Mouse (Mus musculus): ENCODE data around the gene Txnrd1. TPM values are rescaled to one million over a fixed set of nuclear protein-coding genes. Genes with fewer than 3 reads are reported as not detected.

Txnrd1 gene
- polyA plus RNA-seq, 1 experiment from 2014 or later, result 79.4 TPM

- Histone ChIP-seq H3K27ac (ENCODE audit: low read length) (no peak overlapping the region), H3K36me3 (ENCODE audit: control insufficient read depth, insufficient read depth, low read length) (no peaks in the 10 kb centered on the region), H3K4me2 (ENCODE audit: low read depth, low read length) (no peak overlapping the region), H3K27me3 (ENCODE audit: control insufficient read depth, insufficient read depth, low read length) (no peaks in the 10 kb centered on the region), H3K4me3 (replicated peaks; ENCODE audit: low read length) (no peak overlapping the region), H3K4me1 (ENCODE audit: control insufficient read depth, insufficient read depth, low read length) (no peaks in the 10 kb centered on the region), H3K9ac (ENCODE audit: low read length) (no peak overlapping the region), H3K9me3 (replicated peaks; ENCODE audit: control insufficient read depth, low read length) (no peaks in the 10 kb centered on the region; the same call in 1 of the 2 replicates)
- 77% methylated on average over 6 of the region's 6 CpGs for WGBS
- no peak for ATAC-seq (ENCODE audit: insufficient read depth, low FRiP score)
Observed at GRCm38 (mm10) chr10:82935774-82936173, 102.0 kb downstream of the Txnrd1 start.

Other genes starting within 250 kb of the Txnrd1 start
- 36.2 and 42.1 TPM in 2 replicates for gene 1190007I07Rik, start 210.7 kb upstream of the Txnrd1 start, polyA plus RNA-seq (2015; fragmentation: Nextera tagmentation; extraction: Ambion mirVana)
- gene Tdg, start 204.1 kb upstream of the Txnrd1 start, polyA plus RNA-seq (2015; fragmentation: Nextera tagmentation; extraction: Ambion mirVana), result 105 and 111 TPM in 2 replicates
- gene Glt8d2, start 143.3 kb upstream of the Txnrd1 start, polyA plus RNA-seq (2015; fragmentation: Nextera tagmentation; extraction: Ambion mirVana), result 9.1 and 9.7 TPM in 2 replicates
- 36.0 and 45.1 TPM in 2 replicates for gene Hcfc2, start 137.8 kb upstream of the Txnrd1 start, polyA plus RNA-seq (2015; fragmentation: Nextera tagmentation; extraction: Ambion mirVana)
- gene Nfyb, start 69.8 kb upstream of the Txnrd1 start, polyA plus RNA-seq (2015; fragmentation: Nextera tagmentation; extraction: Ambion mirVana), result 39.8 and 39.9 TPM in 2 replicates
- 0.40 and 0.46 TPM in 2 replicates for gene Eid3, start 32.7 kb downstream of the Txnrd1 start, polyA plus RNA-seq (2015; fragmentation: Nextera tagmentation; extraction: Ambion mirVana)
- 0.85 and 1.1 TPM in 2 replicates for gene Chst11, start 151.5 kb downstream of the Txnrd1 start, polyA plus RNA-seq (2015; fragmentation: Nextera tagmentation; extraction: Ambion mirVana)

Measured in stomach, embryonic 16.5 days (tissue).